Mouse (Mus musculus): ENCODE data around the gene Birc2. TPM values are rescaled to one million over a fixed set of nuclear protein-coding genes. Genes with fewer than 3 reads are reported as not detected.
"Not testable (repeated sequence)": the region's sequence is repeated elsewhere in the genome, so short reads cannot be mapped to it uniquely, and the experiment has no call there.

Gene Birc2
- polyA plus RNA-seq, 1 experiment: 43.6 TPM

- H3K4me3 ChIP-seq (ENCODE audit: control insufficient read depth, insufficient read depth, low read length): no peak overlapping the region
These were observed 24.1 kb upstream of the Birc2 start for GRCm38 (mm10) chr9:7860976-7861375.

GRCm38 (mm10) chr9:7855912-7856311 lies 19.0 kb upstream of the Birc2 start:
- Histone ChIP-seq H3K36me3 (ENCODE audit: control insufficient read depth, insufficient read depth, low read length) (peaks cover 29% of the 10 kb centered on the region), H3K27ac (ENCODE audit: control insufficient read depth, insufficient read depth, low read length) (no peak overlapping the region), H3K4me1 (replicated peaks; ENCODE audit: control insufficient read depth, insufficient read depth, low read length) (0 out of 2 replicates have a peak, but pooled peaks cover 2% of the 10 kb centered on the region), H3K27me3 (ENCODE audit: control insufficient read depth, insufficient read depth, low read length) (no peaks in the 10 kb centered on the region), H3K4me3 (ENCODE audit: control insufficient read depth, insufficient read depth, low read length) (no peak overlapping the region)
- 90% methylated on average over 3 of the region's 3 CpGs for WGBS
- TF ChIP-seq POLR2A (IDR thresholded peaks at IDR 0.05; ENCODE audit: control insufficient read depth, extremely low read depth, insufficient read depth, low read length, poor library complexity): no peak
- TF ChIP-seq CTCF (IDR thresholded peaks at IDR 0.05; ENCODE audit: borderline replicate concordance, control insufficient read depth, extremely low read depth, insufficient read depth, low read length, poor library complexity): no peak
- DNase-seq: no peak

More at GRCm38 (mm10) chr9:7860976-7861375, 24.1 kb upstream of the Birc2 start:
- Histone ChIP-seq H3K36me3 (ENCODE audit: control insufficient read depth, insufficient read depth, low read length) (peaks cover 8% of the 10 kb centered on the region; the same call in 1 of the 2 replicates), H3K27me3 (ENCODE audit: control insufficient read depth, insufficient read depth, low read length) (no peaks in the 10 kb centered on the region), H3K27ac (ENCODE audit: control insufficient read depth, insufficient read depth, low read length) (no peak overlapping the region), H3K4me1 (replicated peaks; ENCODE audit: control insufficient read depth, insufficient read depth, low read length) (0 out of 2 replicates have a peak, but pooled peaks cover 2% of the 10 kb centered on the region)
- WGBS: 98% methylated on average over 5 of the region's 5 CpGs
- TF ChIP-seq POLR2A (IDR thresholded peaks at IDR 0.05; ENCODE audit: control insufficient read depth, extremely low read depth, insufficient read depth, low read length, poor library complexity) (no peak), CTCF (IDR thresholded peaks at IDR 0.05; ENCODE audit: borderline replicate concordance, control insufficient read depth, extremely low read depth, insufficient read depth, low read length, poor library complexity) (no peak)
- DNase-seq: no peak

GRCm38 (mm10) chr9:7855374-7855773 lies 18.5 kb upstream of the Birc2 start:
- Histone ChIP-seq H3K4me1 (replicated peaks; ENCODE audit: control insufficient read depth, insufficient read depth, low read length) (no peaks in the 10 kb centered on the region), H3K4me3 (ENCODE audit: control insufficient read depth, insufficient read depth, low read length) (no peak overlapping the region), H3K27ac (ENCODE audit: control insufficient read depth, insufficient read depth, low read length) (no peak overlapping the region), H3K27me3 (ENCODE audit: control insufficient read depth, insufficient read depth, low read length) (no peaks in the 10 kb centered on the region), H3K36me3 (ENCODE audit: control insufficient read depth, insufficient read depth, low read length) (peaks cover 24% of the 10 kb centered on the region)
- TF ChIP-seq POLR2A (IDR thresholded peaks at IDR 0.05; ENCODE audit: control insufficient read depth, extremely low read depth, insufficient read depth, low read length, poor library complexity) (no peak), CTCF (IDR thresholded peaks at IDR 0.05; ENCODE audit: borderline replicate concordance, control insufficient read depth, extremely low read depth, insufficient read depth, low read length, poor library complexity) (no peak)
- DNase-seq: peak; percentile 26
- WGBS: 93% methylated on average over 1 of the region's 1 CpGs

DNA sequence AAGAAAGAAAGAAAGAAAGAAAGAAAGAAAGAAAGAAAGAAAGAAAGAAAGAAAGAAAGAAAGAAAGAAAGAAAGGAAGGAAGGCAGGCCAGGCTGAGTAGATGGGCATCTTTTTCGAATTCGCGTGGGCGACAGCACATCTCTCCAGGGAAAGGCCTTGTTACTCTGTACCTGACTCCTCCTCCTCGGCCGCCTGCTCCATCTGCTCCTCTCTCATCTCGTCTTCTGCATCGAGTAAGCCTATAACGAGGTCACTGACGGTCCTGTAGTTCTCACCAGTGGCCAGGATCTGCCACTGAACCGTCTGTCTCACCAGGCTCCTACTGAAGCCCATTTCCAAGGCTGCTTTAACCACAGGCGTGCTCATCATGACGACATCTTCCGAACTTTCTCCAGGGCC lies 17.3 kb upstream of the Birc2 start:
- H3K4me3 ChIP-seq (ENCODE audit: control insufficient read depth, insufficient read depth, low read length); H3K27ac ChIP-seq (ENCODE audit: control insufficient read depth, insufficient read depth, low read length); H3K4me1 ChIP-seq (replicated peaks; ENCODE audit: control insufficient read depth, insufficient read depth, low read length); DNase-seq; H3K27me3 ChIP-seq (ENCODE audit: control insufficient read depth, insufficient read depth, low read length): not testable (repeated sequence)
- WGBS: 96% methylated on average over 14 of the region's 14 CpGs
- peaks cover 28% of the 10 kb centered on the region for H3K36me3 ChIP-seq (ENCODE audit: control insufficient read depth, insufficient read depth, low read length)

DNA sequence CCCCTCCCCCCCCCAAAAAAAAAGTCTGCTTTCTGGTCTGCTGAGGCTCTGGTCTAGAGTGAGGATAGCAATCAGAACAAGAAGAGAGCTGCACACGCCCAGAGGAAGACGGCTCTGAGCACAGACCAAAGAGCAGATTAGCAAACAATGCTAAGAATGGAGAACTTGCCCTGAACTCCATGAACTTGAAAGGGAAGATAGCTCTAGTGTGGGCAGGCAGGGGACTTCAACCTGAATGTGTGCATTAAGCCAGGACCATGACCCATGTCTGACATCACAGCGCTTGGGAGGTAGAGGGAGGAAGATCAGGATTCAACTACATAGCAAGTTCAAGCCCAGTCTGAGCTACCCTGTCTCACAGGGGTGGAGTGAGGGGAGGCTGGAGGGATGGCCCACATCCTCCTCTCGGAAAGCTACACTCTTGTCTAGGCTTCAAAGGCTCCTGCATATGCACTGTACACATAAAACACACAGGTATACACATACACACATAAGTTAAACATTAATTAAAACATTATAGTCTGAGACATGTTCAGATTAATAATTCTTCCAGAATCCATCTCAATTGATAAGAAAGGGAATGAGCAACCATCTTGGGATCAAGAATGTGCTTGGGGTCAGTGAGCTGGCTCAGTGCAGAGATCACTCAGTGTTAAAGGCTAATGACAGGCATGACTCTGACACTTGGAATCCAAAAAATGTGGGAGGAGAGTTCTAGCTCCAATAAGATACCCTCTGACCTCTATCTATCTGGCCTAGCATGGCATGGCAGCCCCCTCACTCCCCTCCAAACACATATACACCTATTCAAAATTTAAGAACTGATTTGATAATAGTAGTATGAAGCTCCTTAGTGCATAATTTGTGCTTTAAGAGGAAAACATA lies 15.7 kb upstream of the Birc2 start:
- H3K4me1 ChIP-seq (replicated peaks; ENCODE audit: control insufficient read depth, insufficient read depth, low read length): no peaks in the 10 kb centered on the region
- 94% methylated on average over 4 of the region's 4 CpGs for WGBS
- H3K27ac ChIP-seq (ENCODE audit: control insufficient read depth, insufficient read depth, low read length): no peak overlapping the region
- no peak for DNase-seq
- no peaks in the 10 kb centered on the region for H3K27me3 ChIP-seq (ENCODE audit: control insufficient read depth, insufficient read depth, low read length)
- H3K36me3 ChIP-seq (ENCODE audit: control insufficient read depth, insufficient read depth, low read length): peaks cover 25% of the 10 kb centered on the region
- no peak overlapping the region for H3K4me3 ChIP-seq (ENCODE audit: control insufficient read depth, insufficient read depth, low read length)
- TF ChIP-seq CTCF (IDR thresholded peaks at IDR 0.05; ENCODE audit: borderline replicate concordance, control insufficient read depth, extremely low read depth, insufficient read depth, low read length, poor library complexity): no peak
- no peak for TF ChIP-seq POLR2A (IDR thresholded peaks at IDR 0.05; ENCODE audit: control insufficient read depth, extremely low read depth, insufficient read depth, low read length, poor library complexity)

- 98% methylated on average over 8 of the region's 8 CpGs for WGBS
- Histone ChIP-seq H3K27ac (ENCODE audit: control insufficient read depth, insufficient read depth, low read length) (no peak overlapping the region), H3K4me1 (replicated peaks; ENCODE audit: control insufficient read depth, insufficient read depth, low read length) (no peaks in the 10 kb centered on the region), H3K4me3 (ENCODE audit: control insufficient read depth, insufficient read depth, low read length) (no peak overlapping the region), H3K36me3 (ENCODE audit: control insufficient read depth, insufficient read depth, low read length) (peaks cover 25% of the 10 kb centered on the region), H3K27me3 (ENCODE audit: control insufficient read depth, insufficient read depth, low read length) (no peaks in the 10 kb centered on the region)
- TF ChIP-seq CTCF (IDR thresholded peaks at IDR 0.05; ENCODE audit: borderline replicate concordance, control insufficient read depth, extremely low read depth, insufficient read depth, low read length, poor library complexity) (no peak), POLR2A (IDR thresholded peaks at IDR 0.05; ENCODE audit: control insufficient read depth, extremely low read depth, insufficient read depth, low read length, poor library complexity) (no peak)
- DNase-seq: no peak
These were observed 15.0 kb upstream of the Birc2 start for GRCm38 (mm10) chr9:7851841-7852240.
